Mouse (Mus musculus) ovary, postnatal 10 days (tissue): ENCODE data around the gene Tbx3.

ENCODE experiments used
- DNase-seq: peaks from one replicate; pipeline ENCODE4 v3.0.0; 2022; ENCODE audit warnings: low spot score

Gene Tbx3

DNA sequence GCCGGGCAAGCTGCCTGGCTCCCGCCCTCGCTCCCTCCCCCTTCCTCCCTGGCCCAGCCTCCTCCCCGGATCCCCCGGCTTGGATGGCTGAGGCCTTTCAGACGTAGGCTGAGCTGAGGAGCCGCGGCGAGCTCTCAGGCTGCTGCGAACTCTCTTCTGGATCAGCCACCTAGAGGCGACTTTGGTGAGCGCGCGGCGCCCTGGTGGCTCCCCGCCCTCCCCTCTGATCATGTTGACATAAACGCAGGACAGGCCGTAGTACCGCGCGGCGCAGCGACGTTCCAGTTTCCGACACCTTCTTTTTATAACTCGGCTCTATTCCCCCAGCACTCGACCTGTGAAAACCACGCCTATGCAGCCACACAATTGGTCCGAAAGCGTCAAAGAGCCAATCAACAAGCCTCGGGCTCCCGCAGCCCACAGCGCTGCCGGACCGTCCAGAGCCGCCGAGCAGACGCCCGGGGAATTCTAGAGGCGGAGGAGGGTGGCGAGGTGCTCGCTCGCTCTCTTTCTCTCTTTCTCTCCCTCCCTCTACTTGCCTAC, at the start of gene Tbx3:
TSS of gene Tbx3 (plus strand) at position 104 of the 543 bp plus-strand sequence.
- DNase-seq = peak; percentile 87

DNA sequence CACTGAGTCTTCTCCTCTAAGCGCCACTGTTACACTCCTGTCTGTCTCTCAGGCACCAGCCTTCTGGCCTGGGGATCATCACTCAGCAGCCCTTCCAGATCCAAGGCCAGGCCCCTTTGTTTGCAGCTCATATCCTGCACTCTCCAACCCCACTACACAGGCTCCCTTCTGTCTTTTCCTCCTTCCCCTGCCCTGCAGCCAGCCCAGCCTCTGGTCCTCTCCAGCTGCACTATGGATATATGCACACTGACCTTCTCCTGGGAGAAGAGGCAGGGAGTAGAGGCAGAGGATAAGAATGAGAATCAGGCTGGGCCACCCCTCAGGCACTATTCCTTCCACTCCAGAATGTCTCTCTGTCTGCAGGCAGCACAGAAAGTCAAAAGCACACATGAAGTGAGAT, 48.4 kb upstream of the Tbx3 start:
- DNase-seq = no peak

DNA sequence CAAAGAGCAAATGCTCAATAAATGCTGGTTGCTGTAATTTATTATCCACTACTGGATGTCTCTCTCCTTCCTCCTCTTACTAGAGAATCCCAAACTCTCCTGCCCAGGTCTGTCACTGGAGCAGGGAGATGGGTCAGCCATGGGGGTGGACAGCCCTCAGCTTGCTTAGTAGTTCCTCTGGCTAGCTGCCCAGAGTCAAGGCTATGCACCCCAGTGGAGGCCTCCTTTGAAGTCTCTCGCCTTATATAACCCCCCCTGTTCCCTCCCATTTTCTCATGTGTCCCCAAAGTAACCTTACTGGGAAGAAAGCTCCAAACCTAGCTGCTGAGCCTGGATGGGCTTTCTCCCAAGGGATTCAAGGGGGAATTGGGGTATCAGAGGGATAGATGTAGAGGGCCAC, 45.9 kb upstream of the Tbx3 start:
- no peak for DNase-seq

DNA sequence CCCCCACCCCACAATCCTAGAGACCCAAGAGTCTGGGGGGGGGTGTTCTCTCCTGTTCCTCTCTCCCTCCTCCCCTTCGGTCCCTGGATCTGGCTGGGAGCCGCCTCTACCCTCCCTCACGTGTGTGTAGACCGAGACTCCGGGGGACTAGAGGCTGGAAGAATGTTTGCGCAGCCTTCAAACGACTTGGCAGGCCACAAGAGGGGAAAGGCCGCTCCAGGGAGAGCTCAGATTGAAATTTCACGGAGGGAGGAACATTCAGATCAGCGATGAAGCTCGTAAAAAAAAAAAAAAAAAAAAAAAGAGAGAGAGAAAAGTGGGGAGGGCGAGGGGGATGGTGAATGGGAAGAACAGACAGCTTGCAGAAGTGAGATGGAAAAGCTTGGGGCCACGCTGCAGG, 44.9 kb upstream of the Tbx3 start:
- DNase-seq = no peak

DNA sequence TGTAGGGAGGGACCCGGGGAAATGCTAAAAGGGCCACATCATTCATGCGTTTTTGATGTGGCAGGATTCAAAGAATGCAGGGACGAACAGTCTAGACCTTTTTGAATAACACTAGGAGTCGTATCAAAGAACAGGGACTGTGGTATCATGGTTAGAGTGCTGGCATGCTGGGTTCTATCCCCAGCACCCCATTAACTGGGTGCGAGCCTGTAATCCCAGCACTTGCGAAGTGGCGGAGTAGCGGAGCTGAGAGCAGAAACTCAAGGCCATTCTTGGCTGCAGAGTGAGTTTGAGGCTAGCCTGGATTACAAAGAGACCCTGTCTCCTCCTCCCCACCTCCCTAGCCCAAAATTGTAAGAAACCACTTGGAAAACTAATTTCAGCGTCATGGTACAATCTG, 44.3 kb upstream of the Tbx3 start:
- DNase-seq = no peak

DNA sequence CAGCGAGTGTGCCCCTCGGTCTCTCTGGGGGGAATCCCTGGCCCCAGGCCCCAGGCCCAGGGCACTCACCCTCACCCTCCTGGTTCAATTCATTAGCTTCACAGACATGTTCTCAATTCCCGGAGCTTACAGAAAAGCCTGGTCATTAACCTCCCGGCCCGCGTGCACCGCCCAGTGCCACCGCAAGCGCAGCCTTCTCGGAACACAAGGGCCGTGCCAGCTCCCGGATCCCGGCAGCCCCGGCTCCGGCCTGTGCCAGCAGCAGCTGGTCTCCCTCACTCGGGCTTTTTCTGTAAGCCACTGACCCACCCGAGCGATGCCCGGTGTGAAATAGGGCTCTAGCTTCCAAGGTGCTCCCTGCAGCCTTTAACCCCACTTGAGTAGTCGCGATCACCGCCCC, 43.8 kb upstream of the Tbx3 start:
- no peak for DNase-seq

DNA sequence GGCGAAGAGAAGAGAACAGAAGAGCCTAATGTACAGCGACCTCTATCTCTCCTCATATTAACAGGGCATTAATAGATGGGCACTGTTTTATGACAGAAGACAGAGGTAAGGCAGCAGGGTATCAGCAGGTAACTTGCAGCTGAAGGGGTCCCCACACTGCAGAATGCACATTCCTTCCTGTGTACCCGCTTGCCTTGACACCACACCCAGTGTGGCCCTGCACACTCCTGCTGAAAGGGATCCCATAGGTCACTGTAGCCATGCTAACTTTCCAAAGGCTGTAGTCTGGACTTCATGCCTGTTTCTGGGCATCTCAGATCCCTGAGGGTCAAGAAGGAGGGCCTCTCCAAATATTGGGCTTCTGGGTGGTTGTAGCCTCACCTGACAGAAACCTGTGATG, 42.4 kb upstream of the Tbx3 start:
- no peak for DNase-seq

DNA sequence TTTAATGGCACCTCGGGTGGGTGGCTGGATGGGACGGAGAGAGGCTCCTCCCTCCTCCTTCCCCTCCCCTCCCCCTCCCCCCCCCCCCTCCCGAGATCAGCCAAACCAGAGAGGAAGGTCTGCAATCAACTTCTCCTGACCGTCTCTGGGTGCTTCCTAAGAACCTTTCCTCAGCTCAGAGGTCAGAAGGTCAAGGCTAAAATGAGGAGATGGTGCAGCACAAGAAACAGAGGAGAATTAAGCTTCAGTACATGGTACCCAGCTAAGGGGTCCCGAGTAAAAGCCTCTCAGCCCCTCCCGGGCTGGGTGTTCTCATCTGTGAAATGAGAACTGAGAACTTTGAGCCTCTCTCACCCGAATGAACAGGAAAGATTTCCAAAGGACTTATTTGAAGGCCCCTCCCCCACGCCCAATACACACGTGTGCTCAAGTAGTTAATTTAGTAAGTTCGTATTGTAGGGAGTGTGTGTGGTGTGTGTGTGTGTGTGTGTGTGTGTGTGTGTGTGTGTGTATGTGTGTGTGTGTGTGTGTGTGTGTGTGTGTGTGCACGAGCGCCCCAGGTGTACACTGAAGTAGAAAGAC, 41.6 kb upstream of the Tbx3 start:
- DNase-seq = no peak

DNA sequence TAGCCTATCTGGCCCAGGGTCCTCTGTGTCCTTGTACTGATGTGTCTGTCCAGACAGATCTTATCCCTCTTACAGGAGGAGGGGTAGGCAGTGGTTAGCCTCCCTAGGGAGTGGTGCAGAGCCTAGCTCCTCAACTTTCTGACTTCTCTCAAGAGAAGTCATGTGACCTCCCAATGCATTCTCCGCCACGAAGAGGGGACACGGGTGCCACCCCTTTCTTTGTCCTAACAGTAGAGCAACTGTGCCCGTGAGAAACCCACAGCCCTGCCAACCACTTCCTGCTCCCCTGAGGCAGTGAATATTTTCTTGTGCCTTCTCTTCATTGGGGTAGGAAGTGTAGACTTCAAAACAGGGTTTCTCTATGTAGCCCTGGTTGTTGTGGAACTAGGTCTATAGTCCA, 36.9 kb upstream of the Tbx3 start:
- DNase-seq = no peak

DNA sequence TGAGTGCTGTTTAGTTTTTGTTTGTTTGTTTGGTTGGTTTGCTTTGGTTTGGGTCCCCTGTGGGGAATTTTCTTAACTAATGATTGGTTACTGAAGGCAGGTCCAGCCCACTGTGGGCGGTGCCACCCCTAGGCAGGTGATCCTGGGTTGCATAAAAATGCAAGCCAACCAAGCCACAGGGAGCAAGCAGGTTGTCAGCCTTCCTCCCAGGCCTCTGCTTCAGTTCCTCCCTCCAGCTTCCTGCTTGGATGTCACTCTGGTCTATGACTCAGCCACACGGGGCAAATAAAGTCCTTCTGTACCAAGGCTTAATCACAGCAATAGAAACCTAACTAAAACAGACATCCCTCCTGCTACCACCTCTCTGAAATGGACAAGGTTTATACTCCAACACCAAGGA, 35.6 kb upstream of the Tbx3 start:
- DNase-seq = no peak

DNA sequence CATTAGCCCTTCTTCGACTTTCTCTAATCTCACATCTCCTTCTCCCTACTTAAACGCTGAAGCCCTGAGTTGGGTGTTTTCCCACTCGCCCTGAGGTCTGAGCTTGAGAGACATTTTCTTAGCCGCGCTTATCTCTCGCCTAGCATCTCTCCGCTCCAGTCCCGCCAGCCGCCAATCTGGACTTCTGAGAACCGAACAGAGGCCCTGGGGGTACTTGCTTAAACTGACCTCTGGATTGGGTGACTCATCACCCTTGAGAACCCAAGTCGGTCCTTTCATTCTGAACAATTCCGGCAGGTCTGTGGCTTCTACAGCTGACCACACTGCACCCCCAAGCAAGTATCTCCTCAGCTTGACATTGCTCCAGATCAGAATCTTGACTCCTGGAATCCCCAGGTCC, 32.2 kb upstream of the Tbx3 start:
- DNase-seq = no peak

DNA sequence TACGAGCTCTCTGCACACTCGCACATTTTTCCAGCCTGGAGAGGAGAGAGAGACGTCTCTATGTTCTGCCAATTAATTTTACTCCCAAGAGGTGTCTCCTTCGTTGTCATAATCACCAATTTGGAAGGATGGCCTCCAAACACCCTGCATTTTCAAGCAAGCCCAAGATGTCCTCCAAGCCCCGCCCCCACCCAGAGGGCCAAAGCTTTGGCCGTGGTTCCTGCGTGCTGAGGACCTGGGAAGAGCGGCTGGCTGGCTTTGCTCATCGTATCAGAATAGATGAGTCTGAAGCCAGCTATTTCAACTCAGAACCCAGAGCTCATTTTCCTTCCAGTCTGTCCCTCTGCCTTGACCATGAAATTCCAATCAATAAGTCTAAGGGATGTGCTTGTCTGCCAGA, 29.4 kb upstream of the Tbx3 start:
- DNase-seq = no peak

DNA sequence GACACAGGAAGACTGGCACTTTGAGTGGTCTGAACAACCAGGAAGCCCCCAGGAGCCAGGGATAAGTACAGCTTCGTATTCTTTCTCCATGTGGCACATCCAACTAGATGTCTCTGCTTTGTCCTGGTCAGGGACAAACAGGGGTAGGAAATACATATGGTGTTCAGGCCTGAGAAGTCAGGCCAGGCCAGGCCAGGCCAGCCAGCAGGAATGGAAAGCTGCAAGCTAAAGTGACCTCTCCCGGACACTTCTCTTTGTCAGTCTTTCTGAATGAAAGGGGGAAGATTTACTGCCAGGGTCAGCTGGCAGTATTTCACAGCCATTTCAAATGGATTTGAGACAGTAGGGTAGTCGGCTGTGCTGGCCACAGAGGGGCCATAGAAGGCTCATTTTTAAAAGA, 28.8 kb upstream of the Tbx3 start:
- DNase-seq = no peak

DNA sequence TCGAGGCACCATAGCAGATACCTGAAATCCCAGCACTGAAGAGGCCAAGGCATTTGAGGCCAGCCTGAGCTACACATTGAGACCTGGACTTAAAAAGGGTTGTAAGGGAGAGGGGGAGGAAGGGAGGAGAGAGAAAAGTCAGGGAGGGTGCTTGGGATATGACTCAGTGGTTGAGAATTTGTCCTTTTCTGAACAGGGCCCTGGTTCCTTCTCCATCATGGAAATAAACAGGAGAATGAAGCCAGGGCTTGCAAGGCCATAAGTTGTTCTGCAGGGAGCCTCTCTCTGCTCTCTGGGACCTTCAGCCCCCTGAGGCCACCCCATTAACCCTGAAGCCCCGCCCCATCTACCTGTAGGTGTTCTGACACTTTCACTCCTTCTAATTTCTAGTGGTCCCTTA, 23.5 kb upstream of the Tbx3 start:
- no peak for DNase-seq

DNA sequence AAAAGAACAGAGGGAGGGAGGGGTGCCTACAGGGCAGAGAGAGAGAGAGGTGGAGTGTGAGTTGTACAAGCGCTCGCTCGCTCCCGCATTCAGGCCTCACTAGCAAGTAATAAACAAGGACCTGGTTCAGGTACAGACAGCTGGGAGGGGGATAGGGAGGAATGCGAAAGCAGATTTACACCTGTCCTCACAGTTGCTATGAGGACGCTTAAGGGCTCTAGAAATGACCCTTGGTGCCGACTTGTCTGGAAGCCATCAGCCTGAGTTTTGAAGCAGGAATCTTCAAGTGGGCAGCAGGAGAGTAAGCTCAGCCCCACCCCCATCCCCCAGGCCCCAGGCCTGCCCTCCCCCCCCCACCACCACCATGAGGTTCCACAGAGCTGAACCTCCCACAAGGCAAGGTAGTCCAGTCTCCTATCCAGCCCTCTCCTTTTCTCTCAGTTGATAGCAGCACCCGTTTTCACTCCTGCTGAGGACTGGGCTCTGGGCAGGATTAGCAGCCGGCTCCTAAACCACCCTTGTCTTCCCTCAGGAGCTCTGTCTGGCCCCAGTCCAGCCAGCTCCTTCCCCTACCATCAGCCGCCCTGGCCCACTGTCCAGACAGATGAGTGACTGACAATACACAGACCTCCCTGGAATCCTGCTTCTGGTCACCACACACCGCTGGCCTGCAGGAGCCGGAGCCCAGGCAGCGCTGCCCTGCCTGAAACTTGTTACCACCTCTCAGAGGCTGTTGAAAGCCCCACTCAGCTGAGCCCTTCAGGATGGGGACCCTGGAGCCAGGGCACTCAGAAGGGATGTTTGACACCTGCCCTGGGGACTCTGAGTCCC, 19.1 kb upstream of the Tbx3 start:
- no peak for DNase-seq

DNA sequence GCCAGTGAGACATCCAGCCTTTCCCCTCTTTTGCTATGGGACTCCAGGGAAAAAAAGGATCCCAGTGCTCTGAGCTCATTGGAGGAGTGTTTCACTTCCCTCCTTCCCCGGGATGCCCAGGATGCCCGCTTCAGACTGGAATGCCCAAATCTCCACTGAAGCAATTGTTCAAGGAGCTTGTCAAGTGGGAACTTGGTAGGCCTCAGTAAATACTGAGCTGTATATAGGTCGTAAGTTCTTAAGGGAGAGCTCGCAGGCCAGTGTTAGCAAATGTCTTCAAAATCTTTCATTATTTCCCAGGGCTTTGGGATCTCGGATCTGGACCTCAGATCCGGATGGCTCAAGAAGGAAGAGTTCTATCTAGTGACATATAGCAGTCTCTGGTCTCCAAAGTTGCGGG, 14.1 kb upstream of the Tbx3 start:
- no peak for DNase-seq

DNA sequence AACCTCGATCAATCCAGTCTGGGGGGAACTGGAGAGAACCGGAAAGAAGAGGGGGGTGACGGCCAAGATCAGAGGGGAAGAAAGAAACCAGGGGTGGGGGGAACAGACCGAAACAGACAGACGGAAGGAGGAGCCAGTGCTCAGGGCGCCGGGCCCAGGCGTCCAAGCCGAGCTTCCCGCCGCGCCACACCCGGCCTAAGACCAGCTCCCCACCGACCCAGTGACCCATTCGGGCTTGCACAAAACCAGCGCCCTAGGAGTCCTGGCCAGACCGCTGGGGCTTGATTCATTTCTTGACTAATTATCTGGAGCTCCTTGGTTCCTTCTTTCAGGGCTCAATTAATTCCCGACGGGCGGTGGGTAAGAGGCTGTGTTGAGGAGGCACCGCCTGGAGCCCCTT, 13.6 kb upstream of the Tbx3 start:
- no peak for DNase-seq

DNA sequence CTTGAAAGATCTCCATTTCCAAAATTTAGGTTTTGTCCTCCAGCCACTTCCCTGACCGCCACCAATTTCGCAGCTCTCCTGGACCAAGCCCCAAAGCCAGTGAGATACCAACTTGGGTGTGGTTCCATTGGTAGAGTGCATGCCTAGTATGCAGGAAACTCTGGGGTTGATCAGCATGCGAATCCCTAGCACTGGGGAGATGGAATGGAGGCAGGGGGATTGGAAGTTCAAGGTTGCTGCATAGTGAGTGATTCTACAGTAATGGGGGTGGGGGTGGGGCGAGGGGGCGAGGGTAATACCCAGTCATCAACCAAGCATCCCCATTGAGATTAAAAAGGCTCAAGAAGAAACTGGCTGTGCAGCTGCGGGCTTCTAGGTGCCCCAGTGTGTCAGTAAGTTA, 13.1 kb upstream of the Tbx3 start:
- DNase-seq = no peak

DNA sequence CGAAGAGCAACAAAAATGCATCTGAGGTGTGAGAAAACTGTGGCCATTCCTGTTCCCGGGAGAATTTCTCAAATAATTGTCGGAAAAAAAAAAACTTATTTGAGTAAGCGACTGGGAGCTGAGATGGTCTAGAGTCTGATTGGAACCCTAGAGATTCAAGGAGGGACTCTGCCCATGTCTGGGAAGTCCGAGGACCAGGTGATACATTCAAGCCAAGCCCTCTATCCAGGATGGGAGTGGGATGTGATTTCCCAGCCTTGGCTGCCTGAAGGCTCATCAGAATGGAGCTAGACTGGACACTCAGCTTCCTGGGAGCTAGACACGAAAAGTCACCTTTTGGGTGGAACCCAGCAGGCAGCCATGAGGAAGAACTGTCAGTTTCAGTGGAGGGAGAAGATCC, 12.7 kb upstream of the Tbx3 start:
- DNase-seq = no peak

DNA sequence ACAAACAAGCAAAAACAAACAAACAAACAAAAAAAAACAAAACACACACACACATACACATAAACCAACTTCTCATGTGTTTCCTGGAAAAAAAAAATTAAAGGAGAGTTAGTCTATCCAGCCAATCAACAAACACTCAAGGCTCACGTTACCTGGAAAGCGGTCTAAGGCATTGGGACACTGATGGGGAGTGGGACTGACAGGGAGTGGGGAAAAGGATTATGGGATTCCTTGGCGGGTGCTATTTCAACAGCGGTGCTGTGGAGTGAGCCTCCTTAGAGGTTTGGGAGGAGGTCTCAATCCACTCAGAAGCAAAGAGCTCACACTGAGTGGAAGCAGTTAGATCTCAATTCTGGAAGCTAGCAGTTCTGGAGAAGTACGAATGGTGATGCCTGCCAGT, 12.1 kb upstream of the Tbx3 start:
- DNase-seq = no peak

DNA sequence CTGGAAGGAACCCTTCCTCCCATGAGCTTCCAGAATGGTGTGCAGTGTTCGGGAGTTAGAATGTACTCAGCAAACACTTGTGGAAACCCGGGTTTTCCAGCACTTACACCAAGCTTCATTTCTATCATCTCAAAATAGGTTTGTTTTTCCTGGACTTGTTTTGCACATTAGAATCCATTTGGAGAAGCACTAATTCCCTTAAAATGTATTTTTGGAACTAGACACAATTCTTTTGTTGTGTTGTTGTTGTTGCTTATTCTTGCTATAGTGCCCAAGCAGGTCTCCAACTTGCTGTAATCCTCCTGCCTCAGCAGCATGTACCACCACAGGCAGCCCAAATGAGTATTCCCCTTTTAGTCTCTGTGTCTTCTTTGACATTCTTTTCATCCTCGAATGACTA, 11.4 kb upstream of the Tbx3 start:
- DNase-seq = no peak

DNA sequence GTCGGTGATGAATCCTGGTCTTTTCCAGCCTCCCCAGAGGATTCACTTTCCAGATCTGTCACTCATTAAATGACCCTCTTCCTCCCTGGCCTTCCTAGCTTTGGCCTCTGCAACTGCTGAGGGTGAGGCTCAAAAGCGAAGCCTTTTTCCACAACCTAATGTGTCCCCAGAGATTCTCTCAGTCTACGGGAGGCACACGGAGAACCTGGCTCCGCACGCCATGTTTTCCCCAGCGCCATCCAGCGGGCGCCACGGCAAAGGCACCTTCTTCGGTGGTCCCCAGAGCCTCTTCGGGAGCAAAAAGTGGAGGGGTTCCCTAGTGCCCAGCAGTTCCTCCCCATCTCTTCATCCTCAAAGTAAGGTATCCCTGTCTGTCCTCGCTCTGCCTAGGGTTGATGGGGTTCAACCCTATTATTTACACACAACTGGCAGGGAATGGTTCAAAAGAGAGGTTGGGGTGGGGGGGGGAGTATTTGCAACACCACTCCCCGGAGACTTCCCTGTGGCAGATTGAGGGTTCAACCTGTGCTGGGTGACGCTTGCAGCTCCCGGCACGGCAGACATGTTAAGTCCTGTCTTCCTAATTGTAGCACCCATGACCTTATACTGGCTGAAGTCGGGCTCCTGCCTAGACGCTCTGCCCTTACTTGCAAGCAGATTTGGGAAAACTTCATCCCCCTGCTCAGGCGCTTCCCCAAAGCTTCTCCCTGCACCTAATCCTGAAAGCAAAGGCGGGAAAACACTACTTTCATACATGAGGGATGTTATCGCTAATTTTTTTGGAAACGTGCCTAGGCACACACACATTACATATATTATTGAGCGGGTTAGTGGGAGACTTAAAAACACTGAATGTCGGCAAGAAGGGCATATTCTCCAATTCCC, 9.7 kb upstream of the Tbx3 start:
- DNase-seq = no peak

DNA sequence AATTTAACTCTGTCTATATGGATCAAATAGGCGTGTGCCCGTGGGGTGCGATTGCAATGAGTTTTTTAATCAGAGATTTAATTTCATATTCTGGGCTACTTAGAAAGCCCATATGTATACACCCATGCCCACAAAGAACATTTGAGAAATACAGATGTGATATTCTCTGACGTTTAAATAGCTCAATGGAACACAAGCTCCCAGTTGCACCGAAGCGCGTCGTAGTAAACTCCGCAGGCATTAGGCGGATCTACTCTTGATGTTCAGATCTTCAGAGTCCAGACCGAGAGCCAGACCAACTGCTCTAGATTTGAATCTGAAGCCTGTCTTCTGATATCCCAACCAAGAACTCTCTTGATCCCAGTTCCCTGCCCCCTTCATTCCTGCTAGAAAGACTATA, 9.0 kb upstream of the Tbx3 start:
- no peak for DNase-seq
